30 mouse cellular contexts compared by ENCODE assay signal in genomic region chr11:78726366-78726765, GRCm38 (mm10). TPM values are rescaled to one million over a fixed set of nuclear protein-coding genes. Genes with fewer than 3 reads are reported as not detected.
DNase-seq lines count a peak whose midpoint lies in the region; ATAC-seq and TF ChIP-seq lines count a peak whose summit lies in the region.
"Had no signal": no experiment of that assay in that cellular context is flagged by ENCODE, and none has a peak within 500 bp of the region (broad histone marks: within the 10 kb centered on the region; RNA-seq: fewer than 3 reads in every experiment).

No protein-coding gene starts in this region.

- ATAC-seq in heart, embryonic 12.5 days (ENCODE audit: insufficient number of reproducible peaks, low FRiP score), result no peak
- ATAC-seq: hindbrain, embryonic 16.5 days; midbrain, embryonic 16.5 days had no signal

- H3K4me2 ChIP-seq in heart, embryonic 12.5 days, result no peak overlapping the region
- H3K4me2 ChIP-seq: embryonic facial prominence, embryonic 15.5 days; forebrain, embryonic 12.5 days; heart, embryonic 13.5 days; kidney, embryonic 15.5 days; midbrain, embryonic 11.5 days had no signal

- WGBS in heart, embryonic 12.5 days, result 68% methylated on average over 3 of the region's 3 CpGs

- H3K4me1 ChIP-seq in cortical plate, adult 2 months (ENCODE audit: control insufficient read depth, insufficient read depth, low read length), result peaks cover 5% of the 10 kb centered on the region; the same call in 1 of the 2 replicates
- no peaks in the 10 kb centered on the region for H3K4me1 ChIP-seq in heart, embryonic 12.5 days (replicated peaks)
- H3K4me1 ChIP-seq: embryonic facial prominence, embryonic 10.5 days; embryonic facial prominence, embryonic 15.5 days; forebrain, embryonic 12.5 days; heart, embryonic 13.5 days; hindbrain, embryonic 10.5 days; kidney, embryonic 15.5 days had no signal

- no peak overlapping the region for H3K4me3 ChIP-seq in cortical plate, adult 2 months (ENCODE audit: insufficient read depth, low read length)
- no peak overlapping the region for H3K4me3 ChIP-seq in heart, embryonic 12.5 days
- H3K4me3 ChIP-seq: embryonic facial prominence, embryonic 10.5 days; embryonic facial prominence, embryonic 15.5 days; forebrain, embryonic 12.5 days; heart, adult 2 months; heart, embryonic 13.5 days; hindbrain, embryonic 10.5 days; kidney, embryonic 15.5 days had no signal

- H3K9ac ChIP-seq in heart, embryonic 12.5 days, result no peak overlapping the region
- H3K9ac ChIP-seq: embryonic facial prominence, embryonic 15.5 days; forebrain, embryonic 12.5 days; heart, embryonic 13.5 days; kidney, embryonic 15.5 days; liver, embryonic 14.5 days had no signal

- intact Hi-C loops in left cerebral cortex, postnatal 4 days (cut with DNase I), result no loop called here
- intact Hi-C loops in left cerebral cortex, postnatal 25 days (cut with DNase I), result loop anchor here (1.0 to 5.0 kb wide), 6 partner anchors 24 to 105 kb away; no protein-coding TSS in a partner anchor

- no peaks in the 10 kb centered on the region for H3K9me3 ChIP-seq in heart, embryonic 12.5 days (replicated peaks)
- H3K9me3 ChIP-seq: embryonic facial prominence, embryonic 10.5 days; embryonic facial prominence, embryonic 15.5 days; forebrain, embryonic 12.5 days; heart, embryonic 13.5 days; hindbrain, embryonic 10.5 days; kidney, embryonic 15.5 days had no signal

- no peaks in the 10 kb centered on the region for H3K27me3 ChIP-seq in heart, embryonic 12.5 days (replicated peaks)
- H3K27me3 ChIP-seq: embryonic facial prominence, embryonic 15.5 days; forebrain, embryonic 12.5 days; kidney, embryonic 15.5 days had no signal

- no peak for TF ChIP-seq POLR2A in cortical plate, adult 2 months (IDR thresholded peaks at IDR 0.05; ENCODE audit: extremely low read depth, insufficient read depth, low read length)

- peak overlapping the region; percentile 98 for H3K27ac ChIP-seq in cortical plate, adult 2 months (ENCODE audit: insufficient read depth, low read length)
- no peak overlapping the region for H3K27ac ChIP-seq in heart, embryonic 12.5 days (ENCODE audit: poor library complexity, severe bottlenecking)
- H3K27ac ChIP-seq: embryonic facial prominence, embryonic 10.5 days; embryonic facial prominence, embryonic 15.5 days; forebrain, embryonic 12.5 days; heart, adult 2 months; heart, embryonic 13.5 days; hindbrain, embryonic 10.5 days; kidney, embryonic 15.5 days; liver, embryonic 14.5 days had no signal

- H3K36me3 ChIP-seq in heart, embryonic 12.5 days, result no peaks in the 10 kb centered on the region
- H3K36me3 ChIP-seq: embryonic facial prominence, embryonic 10.5 days; embryonic facial prominence, embryonic 15.5 days; forebrain, embryonic 12.5 days; heart, embryonic 13.5 days; hindbrain, embryonic 10.5 days; kidney, embryonic 15.5 days had no signal

- TF ChIP-seq CTCF in cortical plate, adult 2 months (IDR thresholded peaks at IDR 0.05; ENCODE audit: extremely low read depth, insufficient read depth, low read length), result no peak

- DNase-seq in left cerebral cortex, adult 11 months (ENCODE audit: low spot score), result peak; percentile 74
- no peak for DNase-seq in left cerebral cortex, postnatal 4 days
- peak; percentile 55 to 82 for DNase-seq in frontal cortex, postnatal 36 days (ENCODE audit: low spot score in 2 of 2)
- peak; percentile 51 to 96 for DNase-seq in left cerebral cortex, postnatal 25 days (ENCODE audit: low spot score in 2 of 2)
- DNase-seq in lung, postnatal 4 days, result no peak
- no peak for DNase-seq in cerebellum, adult 11 months
- DNase-seq: adrenal gland, postnatal 25 days; B cell, adult 2 months; cerebellum, adult 2 months; cerebellum, postnatal 14 days; heart, adult 2 months; heart, postnatal 10 days; kidney, adult 18-20 months; kidney, postnatal 36 days; liver; lung, adult 2 months; lung, postnatal 10 days; thymus, postnatal 14 days had no signal

RNA-seq across cellular contexts. Expression of gene Ccnq, which starts 25.2 kb away (rescaled TPM):
- 10 to 100 TPM; 16.8 to 17.5 TPM for total RNA-seq in left cerebral cortex, postnatal 4 days (2021)
- polyA plus RNA-seq in cortical plate, adult 2 months (2012; rRNA removed), result 27.6 and 31.7 TPM in 2 replicates
- total RNA-seq in left cerebral cortex, postnatal 25 days (2021), result 10 to 100 TPM; 17.5 to 18.4 TPM
- 25.2 and 28.1 TPM in 2 replicates for polyA plus RNA-seq in heart, embryonic 12.5 days (2016; fragmentation: Nextera tagmentation; extraction: Ambion mirVana)

RNA-seq across cellular contexts. Expression of gene Nlk, which starts 29.2 kb away (rescaled TPM):
- 10 to 100 TPM; 49.3 to 52.0 TPM for total RNA-seq in left cerebral cortex, postnatal 4 days (2021)
- polyA plus RNA-seq in cortical plate, adult 2 months (2012; rRNA removed), result 70.3 and 71.3 TPM in 2 replicates
- 100 to 1,000 TPM; 113 to 115 TPM for total RNA-seq in left cerebral cortex, postnatal 25 days (2021)
- 13.4 and 13.7 TPM in 2 replicates for polyA plus RNA-seq in heart, embryonic 12.5 days (2016; fragmentation: Nextera tagmentation; extraction: Ambion mirVana)

Comparison
In these comparisons a context has a peak if more than half of its experiments do, and no peak if none do; other contexts are left out.
1. DNase-seq: peak in left cerebral cortex, adult 11 months (single experiment), frontal cortex, postnatal 36 days (2 of 2) and left cerebral cortex, postnatal 25 days (2 of 2); none in left cerebral cortex, postnatal 4 days (single experiment), lung, postnatal 4 days (0 of 2) and cerebellum, adult 11 months (single experiment).